Mouse (Mus musculus) Patski (cell line): ENCODE measurements at regions not wholly inside any gene's neighbourhood (a gene's known extent, or its start where the extent isn't known, plus 50 kb on each side); places are given as distances from the start of the nearest gene placed in this dataset.

Source experiments
- ATAC-seq: fragments of 100-300 bp; one replicate; pipeline ENCODE4 v1.8.0; 2021
- CTCF ChIA-PET: fragments of 350-600 bp; sonication (Branson Sonifier 250); formaldehyde crosslinking; loops from one replicate; lab custom pipeline; 2022; ENCODE audit warnings: inconsistent platforms; lab: Charles Lee
- POLR2A ChIA-PET: fragments of 350-600 bp; sonication (Branson Sonifier 250); formaldehyde crosslinking; loops from one replicate; lab custom pipeline; 2022; ENCODE audit warnings: antibody characterized with exemption, inconsistent platforms; lab: Charles Lee
- DNase-seq: peaks from one replicate; pipeline ENCODE4 v3.0.0-alpha.2; 2011; ENCODE audit warnings: low read depth, low spot score
- H3K27me3 ChIP-seq: fragments of 371-371 bp; one replicate; pipeline ENCODE4 v1.5.1; 2021
- CTCF ChIP-seq: fragments of 100-300 bp; IDR thresholded peaks from one replicate; pipeline ENCODE4 v1.5.1; 2021
- in situ Hi-C: fragments of 300-500 bp; cut with MboI; formaldehyde crosslinking; loops from 3 replicates; pipeline ENCODE4 v1.11.1; 2018; ENCODE audit warnings: low pct_unique_long_range_greater_than_20kb, mixed read lengths

GRCm38 (mm10) chr14:105813661-105814060, 83.0 kb downstream of the Spry2 start:
- TF ChIP-seq CTCF, result no peak
- no peaks in the 10 kb centered on the region for H3K27me3 ChIP-seq
- POLR2A ChIA-PET, result no interaction called here
- no peak for DNase-seq
- in situ Hi-C loops, result no loop called here
- ATAC-seq, result no peak
- CTCF ChIA-PET, result interaction anchor here (1.1 to 3.2 kb wide), 5 partner anchors 9 to 86 kb away, joined by 3 to 9 read pairs (median 5); no protein-coding TSS in a partner anchor

GRCm38 (mm10) chr14:105813097-105813496, 83.5 kb downstream of the Spry2 start:
- ChIA-PET POLR2A (no interaction called here), CTCF (interaction anchor here (1.1 to 3.2 kb wide), 5 partner anchors 10 to 86 kb away, joined by 3 to 9 read pairs (median 3); no protein-coding TSS in a partner anchor)
- no peak for DNase-seq
- no peak for TF ChIP-seq CTCF
- no peaks in the 10 kb centered on the region for H3K27me3 ChIP-seq
- no peak for ATAC-seq
- in situ Hi-C loops, result no loop called here

DNA sequence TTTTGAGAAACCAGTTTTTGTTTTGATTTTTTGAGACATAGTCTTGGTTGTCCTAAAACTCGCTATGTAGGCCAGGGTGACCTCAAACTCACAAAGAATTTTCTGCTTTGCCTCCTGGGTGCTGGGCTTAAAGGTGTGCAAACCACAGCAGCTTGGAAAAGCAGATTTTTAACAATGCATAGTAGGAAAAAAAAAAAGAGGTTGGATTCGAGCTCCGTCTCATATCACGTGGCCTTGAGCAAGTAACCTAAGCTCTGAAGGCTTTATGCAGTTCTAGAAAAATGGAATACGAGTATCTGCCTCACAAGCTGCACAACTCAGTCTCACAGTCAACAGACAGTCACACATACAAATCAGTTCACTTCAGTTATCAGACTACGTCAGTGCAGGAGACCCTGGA, 90.9 kb downstream of the Spry2 start:
- no peak for DNase-seq
- no peaks in the 10 kb centered on the region for H3K27me3 ChIP-seq
- ATAC-seq, result no peak
- no peak for TF ChIP-seq CTCF
- POLR2A ChIA-PET, result interaction anchor here (1.2 kb wide), 1 partner anchor 11 kb away, joined by 4 read pairs; no protein-coding TSS in a partner anchor
- in situ Hi-C loops, result no loop called here
- CTCF ChIA-PET, result interaction anchor here (1.1 to 1.3 kb wide), 2 partner anchors 9 to 10 kb away, joined by 4 to 7 read pairs; no protein-coding TSS in a partner anchor

DNA sequence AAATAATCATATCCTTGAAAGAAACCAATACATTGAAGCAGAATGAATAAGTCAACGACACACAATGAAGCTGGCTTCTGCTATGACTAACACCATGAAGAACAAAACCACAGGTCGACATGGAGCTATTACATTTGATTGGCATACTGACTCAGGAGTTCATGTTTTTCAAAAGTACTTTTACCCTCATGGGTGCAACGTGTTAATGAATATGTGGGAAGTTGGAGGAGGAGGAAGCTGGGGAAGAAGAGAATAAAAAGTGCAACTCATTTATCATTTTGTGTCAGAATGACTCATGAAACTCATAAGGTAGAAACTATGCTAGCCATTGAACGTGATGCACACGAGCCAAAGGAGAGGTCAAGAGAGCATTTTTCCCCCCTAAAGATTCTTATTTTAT, 91.3 kb downstream of the Spry2 start:
- in situ Hi-C loops, result no loop called here
- DNase-seq (no peak), ATAC-seq (no peak)
- no peak for TF ChIP-seq CTCF
- POLR2A ChIA-PET, result interaction anchor here (1.2 kb wide), 1 partner anchor 10 kb away, joined by 4 read pairs; no protein-coding TSS in a partner anchor
- CTCF ChIA-PET, result interaction anchor here (1.3 kb wide), 1 partner anchor 10 kb away, joined by 7 read pairs; no protein-coding TSS in a partner anchor
- H3K27me3 ChIP-seq, result no peaks in the 10 kb centered on the region

- CTCF ChIA-PET, result interaction anchor here (1.2 to 1.4 kb wide), 2 partner anchors 11 to 117 kb away, joined by 3 to 4 read pairs; no protein-coding TSS in a partner anchor
- DNase-seq (no peak), ATAC-seq (no peak)
- POLR2A ChIA-PET, result no interaction called here
- in situ Hi-C loops, result no loop called here
- no peak for TF ChIP-seq CTCF
- no peaks in the 10 kb centered on the region for H3K27me3 ChIP-seq
Observed at GRCm38 (mm10) chr14:105804761-105805160, 91.9 kb downstream of the Spry2 start.

GRCm38 (mm10) chr14:105803281-105803680, 93.3 kb downstream of the Spry2 start:
- ChIA-PET POLR2A (interaction anchor here (0.8 to 0.9 kb wide), 2 partner anchors 13 to 93 kb away, joined by 3 to 4 read pairs; partner anchors contain the start of gene Spry2), CTCF (interaction anchor here (1.2 to 2.1 kb wide), 3 partner anchors 10 to 87 kb away, joined by 3 to 5 read pairs (median 4); no protein-coding TSS in a partner anchor)
- no peak for TF ChIP-seq CTCF
- H3K27me3 ChIP-seq, result no peaks in the 10 kb centered on the region
- no peak for DNase-seq
- ATAC-seq, result no peak
- in situ Hi-C loops, result no loop called here

GRCm38 (mm10) chr14:105802529-105803280, 93.9 kb downstream of the Spry2 start:
- DNase-seq (no peak), ATAC-seq (no peak)
- in situ Hi-C loops, result no loop called here
- TF ChIP-seq CTCF, result no peak
- no peaks in the 10 kb centered on the region for H3K27me3 ChIP-seq
- POLR2A ChIA-PET, result interaction anchor here (0.8 kb wide), 1 partner anchor 93 kb away, joined by 3 read pairs; the partner anchor contains the start of gene Spry2
- CTCF ChIA-PET, result interaction anchor here (1.0 to 2.1 kb wide), 3 partner anchors 11 to 88 kb away, joined by 3 to 5 read pairs (median 3); no protein-coding TSS in a partner anchor

GRCm38 (mm10) chr14:105800142-105800925, 96.3 kb downstream of the Spry2 start:
- DNase-seq, result no peak
- ChIA-PET POLR2A (no interaction called here), CTCF (interaction anchor here (2.5 kb wide), 1 partner anchor 12 kb away, joined by 9 read pairs; no protein-coding TSS in a partner anchor)
- H3K27me3 ChIP-seq, result no peaks in the 10 kb centered on the region
- ATAC-seq, result no peak
- in situ Hi-C loops, result no loop called here
- TF ChIP-seq CTCF, result no peak

DNA sequence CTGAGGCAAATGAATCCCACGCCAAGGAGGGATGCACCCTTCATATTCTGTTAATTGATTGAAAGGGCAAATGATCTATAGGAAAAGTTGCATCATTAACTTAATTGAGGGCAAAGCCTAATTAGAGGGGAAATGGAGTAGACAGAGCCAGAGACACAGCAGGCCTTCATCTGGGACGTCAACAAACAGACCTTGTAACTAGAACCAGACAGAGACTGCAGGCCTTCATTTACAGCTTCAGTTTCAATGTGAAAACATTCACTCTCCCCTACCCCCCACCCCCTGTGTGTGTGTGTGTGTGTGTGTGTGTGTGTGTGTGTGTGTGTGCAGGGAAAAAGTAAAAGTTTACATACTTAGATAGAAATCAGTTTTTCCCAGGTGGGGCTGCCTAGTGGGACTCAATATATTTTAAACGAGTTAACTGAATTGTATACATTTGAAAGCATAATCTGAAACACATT, 97.2 kb downstream of the Spry2 start:
- TF ChIP-seq CTCF, result no peak
- in situ Hi-C loops, result no loop called here
- ATAC-seq, result no peak
- H3K27me3 ChIP-seq, result no peaks in the 10 kb centered on the region
- no peak for DNase-seq
- CTCF ChIA-PET, result interaction anchor here (2.5 kb wide), 1 partner anchor 13 kb away, joined by 9 read pairs; no protein-coding TSS in a partner anchor
- POLR2A ChIA-PET, result interaction anchor here (0.6 kb wide), 2 partner anchors 36 to 147 kb away, joined by 3 read pairs; no protein-coding TSS in a partner anchor
